Mouse (Mus musculus) stomach, postnatal 0 days (tissue): ENCODE measurements around the gene Traf3ip1.

Experiments used
- CTCF ChIP-seq: IDR thresholded peaks from 2 replicates; pipeline ENCODE4 v1.5.1; 2016; ENCODE audit warnings: antibody characterized with exemption, low read depth, mild to moderate bottlenecking, moderate library complexity
- EP300 ChIP-seq: optimal IDR thresholded peaks from 2 replicates; pipeline ENCODE3; 2016; ENCODE audit warnings: antibody characterized with exemption

DNA sequence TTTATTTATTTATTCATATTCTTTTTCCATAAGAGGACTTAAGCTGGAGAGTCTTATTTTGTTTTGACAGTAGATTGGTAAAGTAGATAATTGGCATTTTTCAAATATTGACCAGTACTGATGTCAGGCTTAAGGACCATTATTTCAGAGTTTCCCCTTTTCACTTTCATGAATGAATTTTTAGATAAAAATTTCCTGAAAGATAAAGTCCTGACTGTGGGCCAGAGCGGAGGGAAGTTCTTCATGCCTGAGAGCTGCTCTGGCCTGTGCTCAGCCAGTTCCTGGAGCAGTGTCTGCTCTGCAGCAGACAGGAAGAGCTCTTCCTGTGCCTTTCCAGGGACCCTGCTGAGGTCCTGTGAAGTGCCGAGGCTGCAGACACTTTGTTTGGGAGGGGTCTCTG, 62.7 kb downstream of the Traf3ip1 start:
- TF ChIP-seq EP300, result no peak
- no peak for TF ChIP-seq CTCF
